Mouse (Mus musculus) intestine, embryonic 15.5 days (tissue): ENCODE data around the gene Smim27. TPM values are rescaled to one million over a fixed set of nuclear protein-coding genes. Genes with fewer than 3 reads are reported as not detected.

ENCODE experiments used
- ATAC-seq: fragments of 200-750 bp; cut with Nextera tagmentation; 2 replicates; pipeline ENCODE4 v1.8.0; 2017; ENCODE audit warnings: moderate TSS enrichment, moderate library complexity
- H3K27ac ChIP-seq: fragments of 300-500 bp; sonication (generic); 2 replicates; pipeline ENCODE4 v1.5.1; 2015; ENCODE audit warnings: mild to moderate bottlenecking, inconsistent platforms
- H3K27me3 ChIP-seq: fragments of 300-500 bp; sonication (generic); replicated peaks from 2 replicates; pipeline ENCODE4 v1.6.1; 2015; ENCODE audit warnings: inconsistent platforms
- H3K36me3 ChIP-seq: fragments of 300-500 bp; sonication (generic); 2 replicates; pipeline ENCODE4 v1.6.1; 2015; ENCODE audit warnings: inconsistent platforms
- H3K4me1 ChIP-seq: fragments of 300-500 bp; sonication (generic); replicated peaks from 2 replicates; pipeline ENCODE4 v1.6.1; 2015; ENCODE audit warnings: inconsistent platforms
- H3K4me2 ChIP-seq: fragments of 300-500 bp; sonication (generic); replicated peaks from 2 replicates; pipeline ENCODE4 v1.6.1; 2015; ENCODE audit warnings: mild to moderate bottlenecking, inconsistent platforms
- H3K4me3 ChIP-seq: fragments of 300-500 bp; sonication (generic); replicated peaks from 2 replicates; pipeline ENCODE4 v1.5.1; 2015; ENCODE audit warnings: inconsistent platforms
- H3K9ac ChIP-seq: fragments of 300-500 bp; sonication (generic); 2 replicates; pipeline ENCODE4 v1.6.1; 2015; ENCODE audit warnings: inconsistent platforms
- H3K9me3 ChIP-seq: fragments of 300-500 bp; sonication (generic); 2 replicates; pipeline ENCODE4 v1.6.1; 2016; ENCODE audit warnings: inconsistent platforms
- WGBS: fragments of 180-500 bp; shearing (Covaris S2); methylation state at CpG from one replicate; pipeline ENCODE4 v1.1.7; 2015; 5-methylcytosine and 5-hydroxymethylcytosine counted together
- polyA plus RNA-seq: library from polyadenylated mRNA; unstranded; fragments of >200 nt; fragmentation: Nextera tagmentation; extraction: Ambion mirVana; gene quantifications from 2 replicates; pipeline ENCODE4 v1.2.1, GENCODE M21; 2015

Gene Smim27
- polyA plus RNA-seq, 1 experiment from 2014 or later: 42.0 TPM

DNA sequence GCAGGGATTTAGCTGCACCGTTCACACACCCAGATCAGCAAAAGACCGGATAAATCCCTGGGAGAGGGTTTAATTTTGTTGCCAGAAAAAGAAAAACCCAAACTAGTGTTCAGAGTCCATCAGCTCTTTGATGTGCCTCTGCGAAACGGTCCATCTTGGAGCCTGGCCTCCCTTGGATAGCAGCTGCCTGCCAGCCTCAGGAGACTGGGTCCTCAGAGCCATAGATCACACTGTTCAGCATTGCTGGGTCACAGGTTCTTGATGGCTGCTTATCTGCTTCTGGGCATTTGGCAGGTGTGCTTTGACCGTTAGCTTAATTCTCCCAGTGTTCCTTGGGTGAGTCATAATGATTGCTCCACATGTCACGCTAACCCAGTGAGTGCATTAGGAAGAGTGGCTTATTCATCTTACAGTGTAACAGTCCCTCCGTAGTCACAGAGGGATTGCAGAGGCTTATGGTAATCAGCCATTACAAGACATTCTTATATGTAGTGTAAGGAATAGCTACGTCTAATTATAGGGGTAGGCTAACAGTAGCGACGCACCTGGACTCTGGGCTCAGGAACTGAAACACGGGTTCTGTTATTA is 41.5 kb downstream of the Smim27 start:
- no peak overlapping the region for H3K4me2 ChIP-seq
- H3K9me3 ChIP-seq: no peaks in the 10 kb centered on the region
- 0 out of 2 replicates have a peak, but pooled peaks have one; percentile 25 for ATAC-seq
- no peak overlapping the region for H3K27ac ChIP-seq
- no peaks in the 10 kb centered on the region for H3K36me3 ChIP-seq
- no peaks in the 10 kb centered on the region for H3K27me3 ChIP-seq
- no peaks in the 10 kb centered on the region for H3K4me1 ChIP-seq
- H3K4me3 ChIP-seq: no peak overlapping the region
- 69% methylated on average over 11 of the region's 11 CpGs for WGBS
- H3K9ac ChIP-seq: no peak overlapping the region

DNA sequence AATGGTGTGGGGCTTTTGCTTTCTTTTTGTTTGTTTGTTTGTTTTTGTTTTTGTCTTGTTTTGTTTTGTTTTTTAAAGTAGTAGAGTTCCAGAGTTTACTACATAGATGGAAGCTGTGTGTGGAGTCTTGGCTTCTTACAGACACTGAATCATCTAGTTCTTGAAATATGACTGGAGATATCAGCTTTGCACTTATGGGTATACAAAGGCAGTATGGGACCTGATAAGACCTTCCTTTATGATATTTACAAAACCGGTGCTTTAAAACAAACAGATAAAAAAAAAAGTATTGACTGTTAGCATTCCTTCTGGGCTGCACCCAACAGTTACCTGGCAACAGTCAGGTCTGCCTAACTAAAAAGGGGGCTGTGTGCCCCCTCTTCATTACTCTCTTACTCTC is 42.8 kb downstream of the Smim27 start:
- 33% methylated on average over 1 of the region's 1 CpGs for WGBS
- no peak overlapping the region for H3K9ac ChIP-seq
- H3K4me1 ChIP-seq: no peaks in the 10 kb centered on the region
- no peaks in the 10 kb centered on the region for H3K27me3 ChIP-seq
- no peak for ATAC-seq
- H3K27ac ChIP-seq: no peak overlapping the region
- H3K4me3 ChIP-seq: no peak overlapping the region
- no peaks in the 10 kb centered on the region for H3K9me3 ChIP-seq
- H3K4me2 ChIP-seq: no peak overlapping the region
- no peaks in the 10 kb centered on the region for H3K36me3 ChIP-seq

DNA sequence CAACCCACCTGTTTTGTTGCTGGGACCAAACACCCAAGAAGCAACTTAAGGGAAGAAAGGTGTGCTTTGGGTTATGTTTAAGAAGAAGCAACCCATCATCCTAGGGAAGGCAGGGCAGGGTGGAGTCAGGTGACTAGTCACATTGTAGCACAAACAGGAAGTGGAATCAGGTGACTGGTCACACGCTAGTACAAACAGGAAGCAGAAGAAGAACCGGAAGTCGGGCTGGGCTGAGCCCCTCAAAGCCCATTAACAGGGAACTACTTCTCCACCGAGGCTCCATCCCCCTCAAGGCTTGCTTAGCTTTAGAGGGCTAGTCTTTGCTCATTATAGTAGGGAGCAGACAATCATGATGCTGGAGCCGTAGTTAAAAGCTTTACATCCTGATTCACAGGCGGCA is 43.6 kb downstream of the Smim27 start:
- WGBS: 81% methylated on average over 6 of the region's 6 CpGs
- no peak overlapping the region for H3K4me3 ChIP-seq
- H3K9ac ChIP-seq: no peak overlapping the region
- no peaks in the 10 kb centered on the region for H3K9me3 ChIP-seq
- no peak overlapping the region for H3K4me2 ChIP-seq
- no peak for ATAC-seq
- no peaks in the 10 kb centered on the region for H3K36me3 ChIP-seq
- H3K4me1 ChIP-seq: no peaks in the 10 kb centered on the region
- H3K27ac ChIP-seq: no peak overlapping the region
- H3K27me3 ChIP-seq: no peaks in the 10 kb centered on the region

DNA sequence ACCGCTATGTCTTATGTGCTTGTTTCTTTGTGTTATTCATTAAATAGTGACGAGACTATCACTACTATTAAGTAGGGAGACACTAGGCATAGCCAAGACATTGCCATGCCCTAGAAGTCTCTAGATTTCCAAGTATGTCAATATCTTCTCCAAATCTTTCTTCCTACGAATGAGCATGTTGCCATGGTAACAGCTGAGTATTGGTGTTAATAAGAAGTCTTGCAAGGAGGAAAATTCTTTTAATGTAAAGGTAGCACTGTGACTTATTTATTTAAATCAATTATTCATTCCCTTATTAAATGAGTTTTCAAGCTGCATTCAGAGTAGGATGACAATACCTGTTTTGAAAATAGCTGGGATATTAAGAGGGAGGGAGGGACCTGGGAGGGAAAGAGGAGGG is 48.0 kb downstream of the Smim27 start:
- no peak for ATAC-seq
- Histone ChIP-seq H3K9me3 (no peaks in the 10 kb centered on the region), H3K36me3 (no peaks in the 10 kb centered on the region), H3K27me3 (no peaks in the 10 kb centered on the region), H3K4me3 (no peak overlapping the region), H3K4me1 (no peaks in the 10 kb centered on the region), H3K9ac (no peak overlapping the region), H3K27ac (no peak overlapping the region), H3K4me2 (no peak overlapping the region)
- 79% methylated on average over 3 of the region's 3 CpGs for WGBS

Other genes with a start within 250 kb of the Smim27 start
- gene Aco1, start 126.5 kb upstream of the Smim27 start, polyA plus RNA-seq: 66.9 and 68.1 TPM in 2 replicates
- gene Ddx58, start 29.8 kb upstream of the Smim27 start, polyA plus RNA-seq: 8.5 and 10.0 TPM in 2 replicates
- 36.5 and 38.3 TPM in 2 replicates for gene Topors, start 271 bp downstream of the Smim27 start, polyA plus RNA-seq
- gene Ndufb6, start 9.8 kb downstream of the Smim27 start, polyA plus RNA-seq: 384 and 393 TPM in 2 replicates
- 1.0 and 1.5 TPM in 2 replicates for gene Tmem215, start 202.6 kb downstream of the Smim27 start, polyA plus RNA-seq